Mouse (Mus musculus) embryo, embryonic 11.5 days (tissue): ENCODE measurements around the gene Zfp386.
"Not testable (repeated sequence)": the region's sequence is repeated elsewhere in the genome, so short reads cannot be mapped to it uniquely, and the experiment has no call there.

Source experiments
- DNase-seq: peaks from one replicate; pipeline ENCODE4 v3.0.0-alpha.2; 2012; ENCODE audit warnings: low read depth, low spot score

The Zfp386 gene

GRCm38 (mm10) chr12:116047440-116048377 is at the start of gene Zfp386:
TSS of gene Zfp386 (plus strand) at chr12:116047724.
- DNase-seq, result peak; percentile 94

- not testable (repeated sequence) for DNase-seq
Measured at GRCm38 (mm10) chr12:115999784-116000183, 47.7 kb upstream of the Zfp386 start.

GRCm38 (mm10) chr12:116002946-116003345 is 44.6 kb upstream of the Zfp386 start:
- DNase-seq, result not testable (repeated sequence)

- no peak for DNase-seq
Measured at GRCm38 (mm10) chr12:116010812-116011211, 36.7 kb upstream of the Zfp386 start.

GRCm38 (mm10) chr12:116028095-116028494 is 19.4 kb upstream of the Zfp386 start:
- DNase-seq, result no peak

- DNase-seq, result no peak
Measured at GRCm38 (mm10) chr12:116035346-116035745, 12.2 kb upstream of the Zfp386 start.

GRCm38 (mm10) chr12:116044785-116045184 is 2.7 kb upstream of the Zfp386 start:
- DNase-seq, result no peak

GRCm38 (mm10) chr12:116048766-116049165 is 1.2 kb downstream of the Zfp386 start:
- no peak for DNase-seq

GRCm38 (mm10) chr12:116049236-116049635 is 1.7 kb downstream of the Zfp386 start:
- DNase-seq, result no peak

- no peak for DNase-seq
Measured at GRCm38 (mm10) chr12:116049701-116050100, 2.2 kb downstream of the Zfp386 start.

- DNase-seq, result no peak
Measured at GRCm38 (mm10) chr12:116054342-116054741, 6.8 kb downstream of the Zfp386 start.

- no peak for DNase-seq
Measured at GRCm38 (mm10) chr12:116056112-116056511, 8.6 kb downstream of the Zfp386 start.

GRCm38 (mm10) chr12:116061561-116062193 is 14.2 kb downstream of the Zfp386 start:
- no peak for DNase-seq

GRCm38 (mm10) chr12:116062194-116062583 is 14.7 kb downstream of the Zfp386 start:
- no peak for DNase-seq

- no peak for DNase-seq
Measured at GRCm38 (mm10) chr12:116063020-116063419, 15.5 kb downstream of the Zfp386 start.

GRCm38 (mm10) chr12:116071023-116071422 is 23.5 kb downstream of the Zfp386 start:
- peak; percentile 26 for DNase-seq

- peak; percentile 51 for DNase-seq
Measured at GRCm38 (mm10) chr12:116077074-116077854, 29.7 kb downstream of the Zfp386 start, which contains the start of gene Vipr2. TSS of gene Vipr2 (plus strand) at chr12:116077726.

- DNase-seq, result no peak
Measured at GRCm38 (mm10) chr12:116077855-116078366, 30.4 kb downstream of the Zfp386 start.

GRCm38 (mm10) chr12:116083125-116083524 is 35.6 kb downstream of the Zfp386 start:
- no peak for DNase-seq

- DNase-seq, result no peak
Measured at GRCm38 (mm10) chr12:116084294-116084693, 36.8 kb downstream of the Zfp386 start.

- DNase-seq, result no peak
Measured at GRCm38 (mm10) chr12:116086951-116087600, 39.6 kb downstream of the Zfp386 start.
